Mouse (Mus musculus): ENCODE data around the gene Anxa4. TPM values are rescaled to one million over a fixed set of nuclear protein-coding genes. Genes with fewer than 3 reads are reported as not detected.

Anxa4 gene
- total RNA-seq, 1 experiment from 2014 or later: 77.7 TPM

DNA sequence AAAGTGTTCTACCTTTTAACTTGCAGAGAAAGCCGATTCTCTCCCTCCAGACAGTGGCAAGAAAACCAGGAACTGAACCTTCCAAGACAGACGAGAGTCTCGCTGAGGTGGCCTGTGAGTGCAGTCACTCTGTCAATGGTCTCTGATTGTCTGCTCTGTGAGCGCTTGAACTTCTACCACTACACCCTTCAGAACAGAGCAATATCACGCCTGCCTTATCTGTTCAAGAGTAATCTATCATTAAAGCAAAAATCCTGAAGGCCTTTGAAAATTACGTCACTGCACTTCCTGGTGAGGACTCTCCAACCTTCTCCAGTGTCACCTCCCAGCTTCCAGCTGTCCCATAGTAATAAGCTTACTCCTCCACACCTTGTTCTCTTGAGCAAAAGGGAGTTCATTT lies 18.4 kb downstream of the Anxa4 start:
- ATAC-seq (replicated peaks in 1 of 2; ENCODE audit: insufficient read depth in 1 of 2, low FRiP score in 2 of 2, low TSS enrichment in 1 of 2, low read depth in 1 of 2, poor library complexity in 2 of 2, severe bottlenecking in 2 of 2): no peak

DNA sequence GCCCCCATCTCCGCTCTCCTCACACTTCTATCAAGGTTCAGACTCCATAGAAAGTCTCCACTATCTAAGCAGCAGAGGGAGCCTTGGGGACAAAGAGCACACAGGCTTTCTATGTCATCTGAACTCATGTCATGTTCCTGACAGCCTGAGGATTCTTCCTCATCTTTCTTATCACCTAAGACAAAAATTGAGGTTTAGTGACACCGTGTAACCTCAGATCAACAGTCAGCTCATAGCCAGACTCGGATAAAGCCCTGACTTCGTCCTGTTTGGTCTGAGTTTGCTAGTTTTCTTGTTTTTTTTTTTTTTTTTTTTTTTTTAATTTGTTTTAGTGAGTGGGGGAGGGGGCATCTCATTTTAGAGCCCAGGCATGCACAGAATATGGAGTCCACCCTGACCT lies 19.6 kb downstream of the Anxa4 start:
- ATAC-seq (replicated peaks in 1 of 2; ENCODE audit: insufficient read depth in 1 of 2, low FRiP score in 2 of 2, low TSS enrichment in 1 of 2, low read depth in 1 of 2, poor library complexity in 2 of 2, severe bottlenecking in 2 of 2): no peak

GRCm38 (mm10) chr6:86772631-86773030 lies 20.8 kb downstream of the Anxa4 start:
- ATAC-seq (replicated peaks in 1 of 2; ENCODE audit: insufficient read depth in 1 of 2, low FRiP score in 2 of 2, low TSS enrichment in 1 of 2, low read depth in 1 of 2, poor library complexity in 2 of 2, severe bottlenecking in 2 of 2): no peak

DNA sequence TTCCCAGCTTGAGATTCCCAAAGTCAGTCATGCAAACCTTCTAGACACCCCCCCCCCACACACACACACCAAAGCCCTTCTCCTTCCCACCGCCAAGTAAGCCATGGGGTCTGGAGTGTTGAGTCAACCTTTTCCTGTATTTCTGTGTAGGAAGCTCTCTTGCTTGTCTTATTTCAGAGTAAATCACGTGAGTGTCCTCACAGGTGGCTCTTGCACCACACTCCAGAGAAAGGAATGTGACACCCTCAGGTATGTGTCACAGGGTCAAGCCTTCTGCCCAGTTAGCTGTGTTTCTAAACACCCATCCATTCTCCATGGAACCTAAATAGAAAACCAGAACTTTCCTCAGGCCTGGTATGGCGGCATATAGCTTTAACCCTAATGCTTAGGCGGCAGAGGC lies 24.4 kb downstream of the Anxa4 start:
- no peak for ATAC-seq (replicated peaks in 1 of 2; ENCODE audit: insufficient read depth in 1 of 2, low FRiP score in 2 of 2, low TSS enrichment in 1 of 2, low read depth in 1 of 2, poor library complexity in 2 of 2, severe bottlenecking in 2 of 2)

GRCm38 (mm10) chr6:86768186-86768776 lies 25.1 kb downstream of the Anxa4 start:
- ATAC-seq (replicated peaks in 1 of 2; ENCODE audit: insufficient read depth in 1 of 2, low FRiP score in 2 of 2, low TSS enrichment in 1 of 2, low read depth in 1 of 2, poor library complexity in 2 of 2, severe bottlenecking in 2 of 2): no peak

DNA sequence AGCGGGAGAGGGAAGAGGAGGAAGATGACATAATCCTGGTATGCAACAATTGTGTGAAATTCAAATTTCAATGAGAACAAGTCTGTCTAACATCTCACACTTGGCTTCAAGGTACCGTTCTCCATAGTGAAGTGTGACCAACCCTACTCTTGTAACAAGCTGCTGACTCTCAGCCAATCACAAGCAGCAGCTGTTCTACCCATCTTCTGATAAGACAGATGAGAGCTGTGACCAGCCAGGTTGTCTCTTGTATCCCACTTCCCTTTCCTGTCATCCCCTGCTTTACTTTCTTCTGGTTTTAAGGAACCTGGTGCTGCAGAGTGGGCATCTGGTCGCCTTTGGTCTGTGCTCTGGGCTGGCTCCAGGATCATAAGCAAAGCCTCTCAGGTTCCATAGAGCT lies 25.9 kb downstream of the Anxa4 start:
- no peak for ATAC-seq (replicated peaks in 1 of 2; ENCODE audit: insufficient read depth in 1 of 2, low FRiP score in 2 of 2, low TSS enrichment in 1 of 2, low read depth in 1 of 2, poor library complexity in 2 of 2, severe bottlenecking in 2 of 2)

- ATAC-seq (replicated peaks in 1 of 2; ENCODE audit: insufficient read depth in 1 of 2, low FRiP score in 2 of 2, low TSS enrichment in 1 of 2, low read depth in 1 of 2, poor library complexity in 2 of 2, severe bottlenecking in 2 of 2): no peak
Measured at GRCm38 (mm10) chr6:86765637-86766059, 27.7 kb downstream of the Anxa4 start.

GRCm38 (mm10) chr6:86754105-86754863 lies 39.1 kb downstream of the Anxa4 start:
- ATAC-seq (replicated peaks in 1 of 2; ENCODE audit: insufficient read depth in 1 of 2, low FRiP score in 2 of 2, low TSS enrichment in 1 of 2, low read depth in 1 of 2, poor library complexity in 2 of 2, severe bottlenecking in 2 of 2): no peak

GRCm38 (mm10) chr6:86752843-86753485 lies 40.4 kb downstream of the Anxa4 start:
- no peak for ATAC-seq (replicated peaks in 1 of 2; ENCODE audit: insufficient read depth in 1 of 2, low FRiP score in 2 of 2, low TSS enrichment in 1 of 2, low read depth in 1 of 2, poor library complexity in 2 of 2, severe bottlenecking in 2 of 2)

- no peak for ATAC-seq (replicated peaks in 1 of 2; ENCODE audit: insufficient read depth in 1 of 2, low FRiP score in 2 of 2, low TSS enrichment in 1 of 2, low read depth in 1 of 2, poor library complexity in 2 of 2, severe bottlenecking in 2 of 2)
Measured at GRCm38 (mm10) chr6:86750961-86751360, 42.4 kb downstream of the Anxa4 start.

GRCm38 (mm10) chr6:86749817-86750216 lies 43.6 kb downstream of the Anxa4 start:
- ATAC-seq (replicated peaks in 1 of 2; ENCODE audit: insufficient read depth in 1 of 2, low FRiP score in 2 of 2, low TSS enrichment in 1 of 2, low read depth in 1 of 2, poor library complexity in 2 of 2, severe bottlenecking in 2 of 2): no peak

DNA sequence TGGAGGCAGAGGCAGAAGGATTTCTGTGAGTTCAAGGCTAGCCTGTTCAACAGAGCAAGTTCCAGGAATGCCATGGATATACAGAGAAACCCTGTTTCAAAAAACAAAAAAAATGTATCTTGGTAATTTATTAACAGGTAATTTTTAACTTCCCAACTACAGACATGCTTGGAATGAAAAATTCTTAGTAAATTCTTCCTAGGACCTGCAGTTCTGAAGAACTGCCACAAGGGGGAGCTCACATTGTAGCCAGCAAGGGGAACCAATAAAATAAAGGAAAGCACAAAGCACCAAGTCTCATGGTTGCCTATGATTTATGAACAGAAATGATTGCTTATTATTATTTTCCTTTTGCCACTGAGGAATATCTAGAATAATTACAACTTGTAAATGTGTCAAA lies 46.2 kb downstream of the Anxa4 start:
- peak in 1 of 2 experiments; percentile 58; a peak in 1 of 4 replicates for ATAC-seq (replicated peaks in 1 of 2; ENCODE audit: insufficient read depth in 1 of 2, low FRiP score in 2 of 2, low TSS enrichment in 1 of 2, low read depth in 1 of 2, poor library complexity in 2 of 2, severe bottlenecking in 2 of 2)

DNA sequence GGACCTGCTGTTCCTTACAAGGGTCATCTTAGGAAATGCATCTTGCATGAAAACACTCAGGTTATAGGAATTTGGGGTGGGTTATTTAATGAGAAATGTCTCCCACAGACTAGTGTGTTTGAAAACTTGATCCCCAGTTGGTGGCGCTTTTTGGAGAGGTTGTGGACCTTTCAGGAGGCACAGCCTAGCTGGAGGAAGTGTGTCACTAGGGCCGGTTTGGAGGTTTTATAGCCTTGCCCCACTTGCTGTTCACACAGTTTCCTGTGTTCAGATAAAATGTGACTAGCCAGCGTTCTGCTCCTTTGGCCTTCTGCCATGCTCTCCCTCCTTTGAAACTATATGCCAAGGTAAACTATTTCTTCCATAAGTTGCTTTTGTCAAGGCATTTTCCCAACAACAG lies 52.7 kb downstream of the Anxa4 start:
- no peak for ATAC-seq (replicated peaks in 1 of 2; ENCODE audit: insufficient read depth in 1 of 2, low FRiP score in 2 of 2, low TSS enrichment in 1 of 2, low read depth in 1 of 2, poor library complexity in 2 of 2, severe bottlenecking in 2 of 2)

GRCm38 (mm10) chr6:86736830-86737229 lies 56.6 kb downstream of the Anxa4 start:
- no peak for ATAC-seq (replicated peaks in 1 of 2; ENCODE audit: insufficient read depth in 1 of 2, low FRiP score in 2 of 2, low TSS enrichment in 1 of 2, low read depth in 1 of 2, poor library complexity in 2 of 2, severe bottlenecking in 2 of 2)

GRCm38 (mm10) chr6:86736313-86736712 lies 57.1 kb downstream of the Anxa4 start:
- ATAC-seq (replicated peaks in 1 of 2; ENCODE audit: insufficient read depth in 1 of 2, low FRiP score in 2 of 2, low TSS enrichment in 1 of 2, low read depth in 1 of 2, poor library complexity in 2 of 2, severe bottlenecking in 2 of 2): no peak

DNA sequence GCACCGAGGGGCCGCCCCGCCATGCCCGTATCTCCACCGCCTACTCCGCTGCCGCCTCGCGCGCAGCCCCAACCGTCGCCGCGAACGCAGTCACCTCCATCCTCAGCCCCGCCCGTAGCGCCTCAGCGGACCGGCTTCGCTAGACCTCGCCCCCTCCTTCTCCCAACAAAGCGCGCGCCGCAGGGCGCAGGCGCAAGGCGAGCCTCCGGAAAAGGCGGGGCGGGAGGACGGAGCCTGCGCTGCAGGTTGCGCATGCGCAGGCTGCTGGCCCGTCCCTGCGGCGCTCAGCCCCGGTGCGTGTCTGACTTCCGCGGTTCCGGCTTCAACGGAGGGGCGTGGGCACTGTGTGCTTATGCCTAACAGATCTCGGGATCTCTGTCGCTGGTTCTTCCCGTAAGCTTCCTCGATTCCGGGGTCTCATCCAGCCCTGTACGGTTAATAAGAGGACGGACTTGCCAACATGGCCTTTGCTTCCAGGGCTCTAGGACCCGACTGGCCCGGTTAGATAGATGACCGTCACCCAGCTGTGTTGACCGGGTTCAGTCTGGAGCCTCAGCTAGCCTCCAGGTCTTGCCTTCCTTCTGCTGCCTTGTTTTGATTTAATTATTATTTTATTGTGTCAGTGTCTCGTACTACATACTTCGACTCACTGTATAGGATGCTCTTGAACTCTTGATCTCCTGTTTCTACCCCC lies 60.1 kb downstream of the Anxa4 start, which contains the start of gene Gmcl1:
Gene Gmcl1 (minus strand): TSS at position 201 of the 694 bp plus-strand sequence.
- ATAC-seq (replicated peaks in 1 of 2; ENCODE audit: insufficient read depth in 1 of 2, low FRiP score in 2 of 2, low TSS enrichment in 1 of 2, low read depth in 1 of 2, poor library complexity in 2 of 2, severe bottlenecking in 2 of 2): peak; percentile 91 to 92

DNA sequence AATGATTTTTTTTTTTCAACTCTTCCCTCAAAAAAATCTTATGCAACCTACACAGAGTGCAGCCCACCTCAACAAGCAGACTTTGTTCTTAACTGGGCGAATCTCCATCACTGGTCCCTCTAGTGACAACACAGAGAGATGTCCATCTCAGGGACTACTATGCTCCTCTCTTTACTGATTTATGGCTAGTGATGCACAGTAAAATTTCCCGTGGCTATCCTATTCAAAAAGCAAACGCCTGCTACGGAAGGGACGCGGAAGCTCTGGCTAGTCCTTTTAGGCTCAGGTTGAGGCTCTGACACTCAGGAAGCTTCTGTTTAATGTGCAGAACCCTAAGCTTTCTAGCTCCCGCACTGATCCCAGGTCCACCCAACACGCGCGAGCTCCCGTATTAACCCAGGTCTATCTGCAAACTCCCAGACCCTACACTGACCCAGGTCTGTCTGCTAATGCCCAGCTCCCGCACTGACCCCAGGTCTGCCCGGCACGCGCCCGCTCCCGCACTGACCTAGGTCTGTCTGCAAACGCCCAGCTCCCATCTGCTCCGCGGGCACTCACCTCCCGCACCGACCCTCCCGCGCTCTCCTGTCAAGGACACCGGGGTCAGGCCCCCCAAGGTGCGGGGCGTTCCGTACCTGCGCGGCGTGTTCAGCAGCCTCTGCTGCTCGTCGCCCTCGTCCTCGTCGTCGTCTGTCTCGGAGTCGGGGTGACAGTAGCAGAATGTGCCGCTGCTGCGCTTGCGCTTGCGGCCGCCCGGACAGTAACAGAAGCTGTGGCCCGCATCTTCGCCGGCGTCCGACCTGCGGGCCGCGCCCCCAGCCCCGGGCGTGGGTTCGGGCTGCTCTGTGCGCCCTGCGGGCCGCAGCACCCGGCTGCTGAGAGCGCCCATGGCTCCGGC lies 60.9 kb downstream of the Anxa4 start:
- 0 out of 4 replicates have a peak, but pooled peaks of 1 of the 2 experiments have one; percentile 8 for ATAC-seq (replicated peaks in 1 of 2; ENCODE audit: insufficient read depth in 1 of 2, low FRiP score in 2 of 2, low TSS enrichment in 1 of 2, low read depth in 1 of 2, poor library complexity in 2 of 2, severe bottlenecking in 2 of 2)

All from hematopoietic stem cell, adult 5-6 weeks (primary cell).